Mouse (Mus musculus): Measurements from ENCODE around the gene Hsh2d. TPM values are rescaled to one million over a fixed set of nuclear protein-coding genes. Genes with fewer than 3 reads are reported as not detected.

The Hsh2d gene
- polyA plus RNA-seq, 1 experiment from 2014 or later: not detected

DNA sequence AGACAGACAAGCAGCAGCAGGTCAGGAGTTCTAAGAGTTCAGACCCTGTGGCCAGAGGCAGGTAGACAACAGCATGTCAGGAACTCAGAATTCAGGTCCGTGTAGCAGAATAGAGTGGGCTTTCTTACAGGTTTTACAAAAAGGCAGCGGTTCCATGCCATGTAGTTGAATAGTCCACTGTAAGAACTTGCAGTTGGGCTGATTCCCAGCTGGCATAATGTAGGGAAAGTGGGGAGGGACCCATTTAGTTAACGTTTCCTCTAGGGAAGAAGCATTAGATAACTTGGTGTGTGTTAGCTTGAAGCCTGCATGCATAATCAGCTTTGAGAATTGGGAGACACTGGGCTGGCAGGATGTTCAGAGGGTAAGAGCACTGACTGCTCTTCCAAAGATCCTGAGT, 30.7 kb upstream of the Hsh2d start:
- Histone ChIP-seq H3K27me3 (no peaks in the 10 kb centered on the region), H3K9me3 (replicated peaks) (no peaks in the 10 kb centered on the region), H3K27ac (replicated peaks) (no peak overlapping the region), H3K36me3 (0 out of 2 replicates have a peak, but pooled peaks cover 10% of the 10 kb centered on the region), H3K9ac (no peak overlapping the region), H3K4me2 (replicated peaks) (no peak overlapping the region), H3K4me3 (replicated peaks) (no peak overlapping the region), H3K4me1 (peaks cover 25% of the 10 kb centered on the region)
- ATAC-seq (ENCODE audit: insufficient number of reproducible peaks, low FRiP score, low TSS enrichment, low read depth): no peak
- WGBS: 76% methylated on average over 3 of the region's 3 CpGs

DNA sequence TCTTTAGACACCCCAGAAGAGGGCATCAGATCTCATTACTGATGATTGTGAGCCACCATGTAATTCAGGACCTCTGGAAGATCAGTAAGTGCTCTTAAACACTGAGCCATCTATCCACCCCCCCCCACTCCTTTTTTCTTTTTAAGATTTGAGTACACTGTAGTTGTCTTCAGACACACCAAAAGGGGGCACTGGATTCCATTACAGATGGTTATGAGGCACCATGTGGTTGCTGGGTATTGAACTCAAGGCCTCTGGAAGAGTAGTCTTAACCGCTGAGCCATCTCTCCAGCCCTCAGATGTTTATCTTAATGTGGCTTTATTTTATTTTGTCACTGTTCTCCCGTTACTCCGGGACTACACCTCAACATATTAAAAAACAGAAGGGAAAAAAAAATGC, 29.4 kb upstream of the Hsh2d start:
- Histone ChIP-seq H3K27me3 (no peaks in the 10 kb centered on the region), H3K4me1 (peaks cover 25% of the 10 kb centered on the region), H3K4me3 (replicated peaks) (peak overlapping the region; percentile 68), H3K36me3 (0 out of 2 replicates have a peak, but pooled peaks cover 5% of the 10 kb centered on the region), H3K9me3 (replicated peaks) (no peaks in the 10 kb centered on the region), H3K9ac (no peak overlapping the region; the same call in 1 of the 2 replicates), H3K27ac (replicated peaks) (no peak overlapping the region), H3K4me2 (replicated peaks) (peak overlapping the region; percentile 80)
- ATAC-seq (ENCODE audit: insufficient number of reproducible peaks, low FRiP score, low TSS enrichment, low read depth): no peak
- WGBS: 67% methylated on average over 3 of the region's 3 CpGs

DNA sequence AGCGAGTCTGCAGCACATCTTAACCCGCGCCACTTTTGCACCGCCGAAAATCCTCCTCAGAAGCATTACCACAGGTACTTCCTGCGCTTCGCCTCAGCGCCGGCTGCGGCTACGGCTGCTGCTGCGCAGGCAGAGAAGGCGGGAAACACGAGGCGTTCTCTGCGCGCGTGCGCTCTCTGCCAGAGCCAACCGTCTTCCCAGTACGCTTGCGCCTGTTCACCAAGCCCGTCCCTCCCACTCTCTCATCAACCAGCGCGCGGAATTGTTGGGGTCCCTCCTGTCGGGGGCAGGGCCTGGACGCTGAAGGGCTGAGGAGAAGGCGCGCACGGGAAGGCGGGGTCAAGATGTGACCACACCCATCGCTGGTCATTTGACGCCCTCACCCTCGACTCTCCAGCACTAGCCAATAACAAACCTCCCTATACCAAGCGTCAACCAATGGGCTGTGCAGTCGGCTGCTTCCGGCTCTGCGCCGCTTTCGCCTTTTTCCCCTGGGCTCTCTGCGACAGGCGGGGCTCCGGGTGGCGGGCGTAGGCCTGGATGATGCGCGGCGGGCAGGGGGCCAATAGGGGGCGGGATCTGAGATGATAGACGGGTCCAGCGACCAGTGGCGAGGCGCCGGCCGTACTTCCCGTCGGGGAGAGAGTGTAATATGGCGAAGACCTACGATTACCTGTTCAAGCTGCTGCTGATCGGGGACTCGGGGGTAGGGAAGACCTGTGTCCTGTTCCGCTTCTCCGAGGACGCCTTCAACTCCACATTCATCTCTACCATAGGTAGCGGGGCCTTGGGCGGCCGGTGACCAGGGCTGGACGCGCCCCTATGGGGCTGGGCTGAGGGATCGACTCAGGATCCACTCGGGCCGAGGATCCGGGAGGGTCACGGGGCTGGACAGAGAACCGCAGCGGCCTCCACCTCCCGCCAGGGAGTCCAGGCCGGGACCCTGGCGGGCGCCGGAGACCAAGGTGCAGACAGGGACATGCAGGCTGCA, 28.4 kb upstream of the Hsh2d start, which contains the start of gene Rab8a:
TSS of gene Rab8a (plus strand) at position 494 of the 991 bp plus-strand sequence.
- ATAC-seq (ENCODE audit: insufficient number of reproducible peaks, low FRiP score, low TSS enrichment, low read depth): peak; percentile 99
- Histone ChIP-seq H3K4me2 (replicated peaks) (peak within 1 kb of the TSS; percentile 80), H3K4me1 (peaks cover 25% of the 10 kb centered on the region), H3K27me3 (no peaks in the 10 kb centered on the region), H3K4me3 (replicated peaks) (peak within 1 kb of the TSS; percentile 68), H3K9ac (peak within 1 kb of the TSS; percentile 77), H3K36me3 (0 out of 2 replicates have a peak, but pooled peaks cover 5% of the 10 kb centered on the region), H3K9me3 (replicated peaks) (no peaks in the 10 kb centered on the region), H3K27ac (replicated peaks) (peak within 1 kb of the TSS; percentile 83)
- under 1% methylated on average over 82 of the region's 82 CpGs for WGBS

DNA sequence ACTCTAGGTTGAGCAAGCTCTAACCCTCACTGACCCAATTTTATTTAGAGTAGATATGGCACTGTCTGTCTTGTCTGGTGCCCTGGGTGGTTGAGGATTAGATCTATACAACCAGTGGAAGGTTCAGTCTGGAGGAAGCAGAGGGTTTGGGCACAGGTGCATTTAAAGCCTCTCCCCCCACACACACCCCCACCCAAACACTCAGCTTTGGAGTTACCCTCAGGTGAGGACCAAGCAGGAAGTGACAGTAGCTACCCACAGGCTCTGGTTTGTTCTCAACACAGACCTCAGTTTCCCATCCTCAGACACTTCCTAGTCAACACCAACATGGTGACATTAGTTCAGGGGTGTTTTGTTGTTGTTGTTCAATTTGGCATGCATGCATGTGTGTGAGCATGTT, 26.6 kb upstream of the Hsh2d start:
- Histone ChIP-seq H3K9me3 (replicated peaks) (no peaks in the 10 kb centered on the region), H3K27ac (replicated peaks) (no peak overlapping the region), H3K36me3 (0 out of 2 replicates have a peak, but pooled peaks cover 12% of the 10 kb centered on the region), H3K4me1 (peaks cover 25% of the 10 kb centered on the region), H3K4me3 (replicated peaks) (peak overlapping the region; percentile 68; the same call in 1 of the 2 replicates), H3K27me3 (no peaks in the 10 kb centered on the region), H3K9ac (no peak overlapping the region), H3K4me2 (replicated peaks) (no peak overlapping the region)
- ATAC-seq (ENCODE audit: insufficient number of reproducible peaks, low FRiP score, low TSS enrichment, low read depth): no peak

DNA sequence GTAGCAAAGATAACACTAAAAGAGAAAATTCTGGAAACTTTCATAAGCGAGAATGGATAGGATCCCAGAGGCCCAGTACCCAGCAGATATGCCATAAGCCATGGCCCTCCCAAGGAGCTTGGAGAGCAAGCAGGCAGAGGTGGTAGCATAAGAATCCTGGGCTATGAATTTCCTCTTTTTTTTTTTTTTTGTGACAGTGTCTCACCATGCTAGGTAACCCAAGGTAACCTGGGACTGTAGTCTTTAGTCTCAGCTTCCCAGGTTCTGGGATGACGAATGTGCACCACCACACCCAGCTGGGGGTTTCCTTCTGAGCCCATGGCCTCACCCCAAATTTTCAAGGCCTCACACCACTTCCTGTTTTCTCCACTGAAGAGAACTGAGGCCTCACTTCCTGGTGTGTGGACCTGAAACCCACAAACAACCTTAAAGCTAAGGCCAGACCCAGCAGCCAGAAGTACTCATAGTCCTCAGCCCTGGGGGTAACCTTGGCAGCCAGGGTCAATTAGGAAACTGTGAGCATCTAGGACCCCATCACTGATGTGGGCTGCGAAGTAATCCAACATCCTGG, 20.3 kb upstream of the Hsh2d start:
- Histone ChIP-seq H3K27ac (replicated peaks) (no peak overlapping the region), H3K9ac (no peak overlapping the region), H3K9me3 (replicated peaks) (no peaks in the 10 kb centered on the region), H3K27me3 (no peaks in the 10 kb centered on the region), H3K4me3 (replicated peaks) (no peak overlapping the region), H3K36me3 (peaks cover 72% of the 10 kb centered on the region), H3K4me2 (replicated peaks) (no peak overlapping the region), H3K4me1 (no peaks in the 10 kb centered on the region)
- ATAC-seq (ENCODE audit: insufficient number of reproducible peaks, low FRiP score, low TSS enrichment, low read depth): no peak
- 94% methylated on average over 3 of the region's 3 CpGs for WGBS

DNA sequence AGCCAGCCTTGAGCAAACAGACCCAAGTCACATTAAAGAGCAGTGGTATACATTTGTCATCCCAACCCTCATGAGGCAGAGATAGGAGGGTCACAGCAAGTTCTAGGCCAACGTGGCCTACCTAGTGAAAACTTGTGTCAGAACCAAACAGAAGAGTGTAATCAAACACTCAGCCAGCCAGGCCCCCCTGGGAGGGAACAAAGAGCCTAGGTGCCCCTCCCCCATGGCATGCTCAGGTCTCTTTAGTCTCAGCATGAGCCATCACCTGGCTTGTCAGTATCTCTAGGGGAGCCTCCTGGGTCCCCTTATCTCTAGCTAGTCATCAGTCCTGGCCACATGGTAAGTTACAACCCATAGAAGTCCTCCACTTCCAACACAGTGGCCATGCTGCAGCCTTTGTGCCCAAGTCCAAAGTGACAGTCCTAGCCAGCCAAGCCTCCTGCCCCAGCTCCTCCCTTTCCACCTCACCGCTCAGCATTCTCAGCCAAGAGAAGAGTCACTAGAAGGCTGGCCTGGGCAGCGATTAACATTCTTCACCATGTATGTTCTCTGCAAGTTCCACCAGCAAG, 19.7 kb upstream of the Hsh2d start:
- no peak overlapping the region for H3K27ac ChIP-seq (replicated peaks)
- WGBS: 88% methylated on average over 3 of the region's 3 CpGs
- no peaks in the 10 kb centered on the region for H3K27me3 ChIP-seq
- no peak overlapping the region for H3K9ac ChIP-seq
- H3K4me1 ChIP-seq: no peaks in the 10 kb centered on the region
- H3K9me3 ChIP-seq (replicated peaks): no peaks in the 10 kb centered on the region
- no peak overlapping the region for H3K4me3 ChIP-seq (replicated peaks)
- no peak overlapping the region for H3K4me2 ChIP-seq (replicated peaks)
- ATAC-seq (ENCODE audit: insufficient number of reproducible peaks, low FRiP score, low TSS enrichment, low read depth): no peak
- peaks cover 76% of the 10 kb centered on the region for H3K36me3 ChIP-seq

DNA sequence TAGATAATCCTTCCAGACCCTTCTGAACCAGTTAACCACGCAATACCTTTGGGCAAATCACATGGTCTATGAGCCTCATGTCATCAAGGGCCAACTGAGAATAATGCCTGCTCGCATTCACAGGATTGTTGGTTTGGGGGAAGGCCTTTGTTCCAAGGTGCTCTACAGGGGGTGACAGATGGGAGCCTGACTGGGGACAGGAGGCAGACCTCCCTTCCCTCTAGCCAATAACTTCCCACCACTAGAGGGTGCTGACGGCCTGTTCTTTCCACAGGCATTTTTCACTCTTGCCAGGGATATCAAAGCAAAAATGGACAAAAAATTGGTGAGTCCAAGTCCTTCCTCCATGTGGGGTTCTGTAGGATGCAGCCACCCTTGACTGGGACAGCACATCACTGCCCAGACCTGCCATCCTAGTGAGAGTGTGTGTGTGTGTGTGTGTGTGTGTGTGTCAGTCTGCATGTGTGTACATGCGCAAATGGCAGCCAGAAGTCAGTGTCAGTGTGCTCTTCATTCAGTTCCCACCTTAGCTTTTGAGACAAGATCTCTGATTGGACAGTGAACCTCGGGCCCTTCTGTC, 12.0 kb upstream of the Hsh2d start:
- Histone ChIP-seq H3K4me3 (replicated peaks) (no peak overlapping the region), H3K9ac (no peak overlapping the region), H3K4me2 (replicated peaks) (no peak overlapping the region), H3K4me1 (no peaks in the 10 kb centered on the region), H3K27me3 (no peaks in the 10 kb centered on the region), H3K36me3 (peaks cover 93% of the 10 kb centered on the region), H3K27ac (replicated peaks) (no peak overlapping the region), H3K9me3 (replicated peaks) (no peaks in the 10 kb centered on the region)
- WGBS: 67% methylated on average over 5 of the region's 5 CpGs
- no peak for ATAC-seq (ENCODE audit: insufficient number of reproducible peaks, low FRiP score, low TSS enrichment, low read depth)

DNA sequence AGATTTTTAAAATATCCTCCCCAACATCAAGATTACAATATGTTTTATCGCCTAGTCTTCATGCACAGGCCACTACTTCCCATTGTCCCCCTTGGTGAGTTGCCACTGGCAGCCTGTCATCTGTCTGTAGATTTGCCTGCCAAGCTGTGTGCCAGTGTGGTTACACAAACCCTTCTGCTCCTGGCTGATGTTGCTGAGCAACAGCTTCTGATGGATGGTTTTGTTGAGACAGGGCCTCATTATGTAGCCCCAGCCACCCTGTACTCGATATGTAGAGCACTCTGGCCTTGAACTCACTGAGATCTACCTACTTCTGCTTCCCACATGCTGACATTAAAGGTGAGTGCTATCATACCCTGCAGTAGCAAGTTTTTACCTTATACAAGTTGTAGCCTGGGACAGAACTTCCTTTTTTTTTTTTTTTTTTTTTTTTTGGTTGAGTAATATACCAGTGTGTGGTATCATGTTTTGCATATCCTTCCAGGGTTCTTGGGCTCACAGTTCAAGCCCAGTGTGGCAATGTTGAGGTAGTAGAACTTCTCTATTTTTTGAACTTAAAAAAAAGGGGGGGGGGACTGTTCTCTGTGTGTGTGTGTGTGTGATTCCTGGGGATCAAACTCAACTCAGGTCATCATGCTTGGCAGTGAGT, 5.8 kb upstream of the Hsh2d start:
- Histone ChIP-seq H3K36me3 (peaks cover 33% of the 10 kb centered on the region), H3K9ac (no peak overlapping the region), H3K4me2 (replicated peaks) (no peak overlapping the region)

DNA sequence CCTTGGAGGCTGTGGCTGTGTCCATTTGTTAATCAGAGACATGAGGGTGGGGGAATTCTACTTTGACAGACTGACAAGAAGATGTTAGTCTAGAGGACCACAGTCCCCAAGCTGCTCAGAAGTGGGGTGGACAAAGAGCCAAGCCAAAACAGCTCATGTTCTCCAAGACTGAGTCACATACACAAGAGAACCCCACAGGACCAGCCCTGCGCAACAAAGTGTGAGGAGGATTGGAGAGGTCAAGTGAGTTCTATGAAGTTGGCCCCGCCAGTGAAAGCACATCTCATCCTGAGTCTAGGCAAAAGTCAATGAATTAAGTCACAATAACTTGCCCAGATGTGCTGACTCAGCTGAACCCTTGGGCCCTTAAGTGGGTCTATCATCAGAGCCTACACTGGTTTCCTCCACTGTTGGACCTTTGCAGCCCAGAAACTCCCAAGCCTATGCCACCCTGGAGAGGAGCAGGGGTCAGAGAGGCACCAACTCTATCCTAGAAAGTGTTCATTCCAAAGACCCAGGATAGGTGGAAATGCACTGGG, 1.6 kb upstream of the Hsh2d start:
- no peaks in the 10 kb centered on the region for H3K36me3 ChIP-seq
- H3K9me3 ChIP-seq (replicated peaks): no peaks in the 10 kb centered on the region
- no peaks in the 10 kb centered on the region for H3K4me1 ChIP-seq
- no peaks in the 10 kb centered on the region for H3K27me3 ChIP-seq
- ATAC-seq (ENCODE audit: insufficient number of reproducible peaks, low FRiP score, low TSS enrichment, low read depth): no peak
- no peak overlapping the region for H3K27ac ChIP-seq (replicated peaks)
- H3K4me3 ChIP-seq (replicated peaks): no peak overlapping the region
- no peak overlapping the region for H3K9ac ChIP-seq
- H3K4me2 ChIP-seq (replicated peaks): no peak overlapping the region
- WGBS: 91% methylated on average over 2 of the region's 2 CpGs

More for the DNA sequence above, 5.8 kb upstream of the Hsh2d start:
- 81% methylated on average over 2 of the region's 2 CpGs for WGBS
- H3K27ac ChIP-seq (replicated peaks): no peak overlapping the region
- no peaks in the 10 kb centered on the region for H3K27me3 ChIP-seq
- H3K4me3 ChIP-seq (replicated peaks): no peak overlapping the region
- ATAC-seq (ENCODE audit: insufficient number of reproducible peaks, low FRiP score, low TSS enrichment, low read depth): peak; percentile 18; the same call in 1 of the 2 replicates
- H3K9me3 ChIP-seq (replicated peaks): no peaks in the 10 kb centered on the region
- no peaks in the 10 kb centered on the region for H3K4me1 ChIP-seq

DNA sequence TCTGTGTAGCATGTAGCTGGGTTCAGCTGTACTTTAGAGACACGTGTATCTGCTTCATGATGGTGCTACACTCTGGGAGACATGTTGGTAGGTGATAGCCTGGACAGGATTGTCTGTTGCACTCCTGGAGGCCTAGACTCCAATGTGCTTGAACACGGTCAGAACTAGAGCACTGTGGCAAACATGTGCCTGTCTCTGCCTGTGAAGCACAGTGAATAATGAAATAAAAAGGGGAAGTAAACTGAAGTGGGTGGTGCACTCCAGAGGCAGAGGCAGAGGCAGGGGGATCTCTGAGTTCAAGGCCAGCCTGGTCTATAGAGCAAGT, 739 bp downstream of the Hsh2d start:
- H3K36me3 ChIP-seq: no peaks in the 10 kb centered on the region
- no peak overlapping the region for H3K4me2 ChIP-seq (replicated peaks)
- H3K27ac ChIP-seq (replicated peaks): no peak overlapping the region
- H3K9me3 ChIP-seq (replicated peaks): no peaks in the 10 kb centered on the region
- no peak overlapping the region for H3K9ac ChIP-seq
- H3K4me3 ChIP-seq (replicated peaks): no peak overlapping the region
- 69% methylated on average over 2 of the region's 2 CpGs for WGBS
- no peaks in the 10 kb centered on the region for H3K4me1 ChIP-seq
- ATAC-seq (ENCODE audit: insufficient number of reproducible peaks, low FRiP score, low TSS enrichment, low read depth): no peak
- H3K27me3 ChIP-seq: no peaks in the 10 kb centered on the region
